Mouse (Mus musculus) MN1 (cell line): ENCODE data around the gene Camta1.

ENCODE experiments used
- DNase-seq: peaks from one replicate; pipeline ENCODE4 v3.0.0-alpha.2; 2016; ENCODE audit warnings: low spot score

Gene Camta1

DNA sequence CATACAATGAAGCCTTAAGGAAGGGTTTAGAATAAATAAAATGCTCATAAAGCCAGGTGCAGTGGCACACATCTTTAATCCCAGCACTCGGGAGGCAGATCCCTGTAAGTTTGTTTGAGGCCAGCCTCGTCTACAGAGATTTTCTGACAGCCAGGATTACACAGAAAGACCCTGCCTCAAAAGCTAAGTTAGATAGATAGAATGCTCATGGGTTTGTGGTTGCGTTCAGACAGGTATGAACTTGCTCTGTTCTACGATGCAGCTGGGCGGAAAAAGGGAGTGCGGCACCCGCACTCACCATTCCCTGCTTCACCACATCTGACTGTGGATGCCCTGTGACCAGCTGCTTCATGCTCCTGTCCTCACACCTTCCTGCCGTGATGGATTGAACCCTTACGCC, 882.2 kb downstream of the Camta1 start:
- DNase-seq: no peak

DNA sequence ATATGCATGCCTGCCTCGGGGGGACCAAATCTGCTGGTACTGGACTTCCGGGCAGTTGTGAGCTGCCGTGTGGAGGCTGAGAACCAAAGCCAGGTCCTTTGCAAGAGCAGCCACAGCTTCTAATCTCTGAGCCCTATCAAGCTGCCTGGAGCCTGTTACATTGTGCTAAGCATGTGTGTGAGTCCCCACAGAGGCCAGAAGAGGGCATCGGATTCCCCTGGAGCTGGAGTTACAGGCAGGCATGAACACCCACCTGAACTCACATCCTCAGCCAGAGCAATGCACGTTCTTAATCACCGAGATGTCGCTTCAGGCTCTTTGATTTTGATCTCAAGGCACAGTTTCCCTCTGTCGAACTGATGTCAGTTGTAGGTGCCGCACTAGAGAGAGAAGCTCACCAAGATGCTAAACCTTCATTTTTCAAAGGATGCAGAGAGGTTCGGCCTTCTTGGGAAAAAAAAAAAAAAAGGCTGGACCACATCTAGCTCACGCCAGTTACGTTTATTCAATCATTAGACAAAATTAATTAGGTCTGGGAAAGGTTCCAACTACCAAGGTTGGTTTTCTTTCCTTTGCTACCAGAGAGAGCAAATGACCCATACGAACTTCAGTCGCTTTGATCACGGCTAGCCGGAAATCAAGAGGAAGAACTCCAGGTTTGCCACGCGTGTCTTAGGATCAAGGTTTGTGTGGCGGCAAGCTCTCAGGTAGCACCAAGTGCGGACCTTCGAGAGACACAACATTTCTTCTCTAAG, 883.3 kb downstream of the Camta1 start:
- DNase-seq: no peak

DNA sequence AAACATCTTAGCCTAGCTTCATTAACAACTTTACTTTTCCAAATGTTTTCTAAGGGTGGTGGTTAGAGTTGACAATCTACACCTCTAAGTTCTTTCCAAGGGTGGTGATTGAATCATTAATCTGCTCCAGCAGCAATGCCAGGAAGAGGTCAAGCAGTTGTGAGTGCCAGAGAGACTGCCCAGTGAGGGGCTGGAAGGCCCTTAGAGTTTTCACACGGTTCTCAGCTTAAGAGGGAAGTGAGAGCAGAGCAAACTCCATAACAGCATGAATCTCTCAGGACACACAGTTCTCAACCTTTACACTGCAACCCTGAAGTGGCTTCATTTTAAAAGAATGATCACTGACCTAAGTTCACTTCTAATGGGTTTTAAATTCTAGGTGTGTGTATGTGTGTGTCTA, 886.5 kb downstream of the Camta1 start:
- no peak for DNase-seq

DNA sequence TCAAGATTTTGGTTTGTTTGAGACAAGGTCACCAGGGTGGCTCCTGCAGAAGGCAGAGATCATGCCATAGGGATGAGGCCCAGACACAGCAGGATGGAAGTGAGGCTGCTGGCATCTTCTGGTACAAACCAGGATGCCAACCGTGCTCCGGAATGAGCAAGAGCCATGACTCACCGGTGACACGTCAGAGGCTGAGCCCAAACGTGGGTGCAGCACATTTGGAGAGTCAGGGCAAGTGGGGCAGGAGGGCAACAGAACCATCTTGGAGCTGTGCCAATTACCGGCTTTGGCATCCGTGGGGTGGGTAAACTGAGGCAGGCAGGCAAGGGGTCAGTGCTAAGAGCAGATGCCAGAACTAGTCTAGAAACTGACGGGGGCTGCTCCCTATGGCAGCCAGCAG, 888.4 kb downstream of the Camta1 start:
- DNase-seq: peak; percentile 44

DNA sequence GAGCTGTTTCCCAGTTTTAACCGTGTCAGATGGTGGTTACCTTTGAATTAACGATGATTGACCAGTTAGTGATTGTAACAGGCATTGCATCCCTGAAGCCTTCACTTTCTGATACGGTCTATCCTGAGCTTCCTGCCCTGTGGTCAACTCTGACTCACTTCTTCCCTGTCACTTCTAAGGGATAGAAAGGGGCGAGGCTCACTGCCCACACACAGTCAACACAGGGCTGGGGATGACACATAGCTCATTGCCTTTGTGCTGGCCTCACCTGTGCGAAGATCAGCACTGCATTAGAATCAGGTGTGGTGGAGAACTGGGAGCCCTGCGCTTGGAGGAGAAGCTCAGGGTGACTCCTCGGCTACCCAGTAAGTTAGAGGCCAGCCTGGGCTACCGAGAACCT, 892.7 kb downstream of the Camta1 start:
- no peak for DNase-seq

DNA sequence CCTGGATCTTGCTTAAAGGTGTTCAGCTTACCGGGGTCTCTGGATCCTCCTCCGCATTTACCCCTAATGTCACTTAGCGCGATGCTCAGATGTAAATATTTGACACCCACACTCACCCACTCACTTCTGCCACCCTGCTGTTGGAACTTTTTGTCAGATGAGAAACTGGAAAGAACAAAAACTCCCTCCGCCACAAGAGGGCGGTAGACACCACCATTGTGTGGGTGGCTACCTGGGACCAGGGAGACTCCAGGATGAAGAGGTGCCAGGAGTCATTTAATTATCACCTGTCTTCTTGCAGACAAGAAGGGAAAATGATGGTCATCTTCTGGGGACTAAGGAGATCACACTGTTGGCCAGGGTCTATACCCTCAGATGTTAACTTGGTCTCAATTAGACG, 895.1 kb downstream of the Camta1 start:
- peak; percentile 76 for DNase-seq

DNA sequence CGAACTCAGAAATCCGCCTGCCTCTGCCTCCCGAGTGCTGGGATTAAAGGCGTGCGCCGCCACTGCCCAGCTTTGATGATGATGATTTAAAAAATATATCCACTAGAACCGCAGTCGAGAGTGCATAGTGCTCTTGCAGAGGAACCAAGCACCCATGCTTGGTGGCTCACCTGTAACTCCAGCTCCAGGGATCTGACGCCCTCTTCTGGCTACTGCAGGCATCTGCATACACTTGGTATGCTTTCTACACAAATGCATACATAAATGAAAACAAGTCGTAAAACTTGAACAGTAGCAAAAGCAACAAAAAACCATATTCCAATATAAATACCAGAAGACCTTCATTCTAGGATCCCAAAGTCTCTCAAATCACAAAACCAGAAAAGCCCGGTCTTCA, 896.1 kb downstream of the Camta1 start:
- DNase-seq: no peak

DNA sequence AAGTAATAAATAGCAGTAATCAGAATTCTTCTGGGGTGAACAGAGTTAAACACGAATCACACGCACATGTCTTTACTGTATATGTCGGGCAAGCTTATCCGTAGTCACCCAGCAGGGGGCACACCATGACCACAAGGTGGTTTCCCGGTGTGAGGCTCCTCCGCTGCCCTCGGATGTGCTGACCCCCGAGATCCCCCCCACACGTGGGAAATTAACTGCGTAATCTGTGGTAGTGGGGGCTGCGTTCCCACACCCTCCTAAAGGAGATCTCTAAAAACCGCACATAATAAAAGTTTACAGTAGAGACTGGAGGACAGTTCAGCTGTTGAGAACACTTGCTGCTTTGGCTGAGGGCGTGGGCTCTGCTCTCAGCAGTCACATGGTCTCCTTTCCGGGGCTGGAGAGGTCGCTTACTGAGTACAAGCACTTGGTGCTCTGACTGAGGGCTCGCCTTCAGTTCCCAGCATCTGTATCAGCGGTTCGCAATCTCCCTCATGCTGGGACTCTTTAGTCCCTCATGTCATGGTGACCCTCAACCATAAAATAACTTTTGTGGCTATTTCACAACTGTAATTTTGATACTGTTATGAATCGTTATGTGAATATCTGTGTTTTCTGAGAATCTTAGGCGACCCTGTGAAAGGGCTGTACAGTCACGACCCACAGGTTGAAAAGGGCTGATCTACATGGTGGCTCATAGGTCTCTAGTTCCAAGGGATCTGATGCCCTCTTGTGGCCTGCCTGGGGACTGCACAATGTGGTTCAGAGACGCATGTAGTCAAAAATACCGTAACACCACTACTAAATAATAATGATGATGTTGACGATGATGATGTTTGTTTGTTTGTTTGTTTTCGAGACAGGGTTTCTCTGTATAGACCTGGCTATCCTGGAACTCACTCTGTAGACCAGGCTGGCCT, 896.8 kb downstream of the Camta1 start:
- peak; percentile 91 for DNase-seq

DNA sequence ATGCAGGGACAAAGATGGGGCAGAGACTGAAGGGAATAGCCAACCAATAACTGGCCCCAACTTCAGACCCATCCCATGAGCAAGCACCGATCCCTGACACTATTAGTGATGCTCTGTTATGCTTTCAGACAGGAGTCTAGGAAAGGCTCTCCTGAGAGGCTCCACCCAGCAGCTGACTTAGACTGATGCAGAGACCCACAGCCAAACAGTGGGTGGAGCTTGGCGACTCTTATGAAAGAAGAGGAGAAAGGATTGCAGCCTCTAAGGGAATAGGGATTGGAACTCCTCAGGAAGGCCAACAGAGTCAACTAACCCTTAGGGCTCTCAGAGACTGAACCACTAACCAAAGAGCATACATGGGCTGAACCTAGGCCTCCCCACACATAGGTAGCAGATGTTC, 898.0 kb downstream of the Camta1 start:
- no peak for DNase-seq

DNA sequence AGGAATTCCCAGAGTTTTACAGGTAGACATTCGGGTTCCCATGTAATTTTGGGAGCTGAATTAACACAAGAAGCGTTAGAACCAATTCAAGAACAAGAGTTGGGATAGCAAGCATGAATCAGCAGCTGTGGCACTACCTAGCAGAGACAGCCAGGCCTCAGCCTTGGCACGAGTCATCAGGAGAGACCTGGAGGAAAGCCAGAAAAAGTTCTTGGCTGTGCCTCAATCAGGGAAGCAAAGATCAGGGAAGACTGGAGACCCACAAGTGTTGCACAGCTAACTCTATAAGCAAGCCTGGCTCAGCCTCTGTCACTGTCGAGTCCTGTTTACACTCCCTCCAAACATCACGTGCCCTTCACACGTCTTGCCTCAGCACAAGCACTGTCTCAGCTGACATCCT, 899.4 kb downstream of the Camta1 start:
- DNase-seq: peak; percentile 48

DNA sequence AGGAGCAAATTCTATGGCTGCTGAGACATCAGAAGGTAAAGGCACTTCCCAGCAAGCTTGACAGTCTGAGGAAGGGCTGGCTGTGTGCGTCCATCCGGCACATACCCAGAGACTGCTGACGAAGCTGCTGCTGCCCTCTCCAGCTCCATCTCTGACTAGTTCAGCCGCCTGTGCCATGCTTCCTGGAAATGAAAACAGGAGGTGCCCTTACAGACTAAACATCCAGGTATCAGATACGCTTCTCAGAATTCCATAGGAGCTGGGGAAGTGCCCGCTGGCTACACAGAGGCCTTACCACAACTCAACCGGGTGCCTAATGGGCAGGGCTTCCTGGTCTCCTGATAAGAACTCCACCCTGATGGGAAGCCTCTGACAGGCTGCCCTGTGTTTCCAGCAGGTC, 903.1 kb downstream of the Camta1 start:
- no peak for DNase-seq

DNA sequence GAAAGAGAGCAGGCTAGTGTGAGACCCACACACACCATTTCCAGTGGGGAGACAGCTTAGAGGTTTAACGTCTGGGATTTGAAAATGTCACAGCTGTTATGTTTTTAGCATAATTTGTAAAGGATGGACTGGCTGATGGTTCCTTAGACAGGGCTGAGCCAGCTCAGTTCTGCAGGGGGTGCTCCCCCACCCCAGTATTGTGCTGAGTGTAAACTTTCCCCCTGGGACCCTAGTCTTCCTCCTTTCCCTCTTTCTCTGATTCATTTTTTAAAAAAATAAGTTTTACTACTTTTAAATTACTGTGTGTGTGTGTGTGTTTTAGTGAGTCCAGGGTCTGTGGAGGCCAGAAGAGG, 904.6 kb downstream of the Camta1 start:
- no peak for DNase-seq

DNA sequence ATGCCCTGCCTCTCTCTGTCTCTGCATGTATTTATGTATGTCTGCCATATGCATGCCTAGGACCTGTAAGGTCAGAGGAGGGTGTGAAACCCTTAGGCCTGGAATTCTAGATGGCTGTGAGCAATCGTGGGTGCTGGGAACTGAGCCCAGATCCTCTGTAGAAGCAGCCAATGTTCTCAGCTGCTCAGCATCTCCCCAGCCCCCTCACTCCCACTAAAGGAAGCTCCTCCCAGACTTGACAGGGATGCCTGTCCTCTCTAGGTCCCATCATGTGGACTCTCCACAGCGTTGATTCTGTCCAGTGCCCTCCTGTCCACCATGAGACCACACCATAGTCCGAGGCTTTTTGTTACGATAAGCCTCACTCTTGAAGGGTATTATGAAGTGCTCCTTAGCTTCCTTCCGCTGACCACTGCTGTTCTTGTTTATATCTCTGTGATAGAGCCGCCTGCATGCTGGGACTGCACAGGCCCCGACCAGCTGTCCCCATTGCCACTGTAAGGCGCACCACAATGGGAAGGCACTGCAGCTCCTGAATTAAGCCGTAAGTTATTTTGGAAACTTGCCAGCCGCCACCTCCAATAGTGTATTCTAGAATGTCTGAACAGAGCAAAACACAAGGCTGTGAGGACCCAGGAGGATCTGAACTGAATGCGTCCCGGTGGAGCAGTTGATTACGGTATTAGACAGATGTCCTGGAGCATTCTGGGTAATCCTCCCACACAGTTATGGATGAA, 905.1 kb downstream of the Camta1 start:
- DNase-seq: no peak

DNA sequence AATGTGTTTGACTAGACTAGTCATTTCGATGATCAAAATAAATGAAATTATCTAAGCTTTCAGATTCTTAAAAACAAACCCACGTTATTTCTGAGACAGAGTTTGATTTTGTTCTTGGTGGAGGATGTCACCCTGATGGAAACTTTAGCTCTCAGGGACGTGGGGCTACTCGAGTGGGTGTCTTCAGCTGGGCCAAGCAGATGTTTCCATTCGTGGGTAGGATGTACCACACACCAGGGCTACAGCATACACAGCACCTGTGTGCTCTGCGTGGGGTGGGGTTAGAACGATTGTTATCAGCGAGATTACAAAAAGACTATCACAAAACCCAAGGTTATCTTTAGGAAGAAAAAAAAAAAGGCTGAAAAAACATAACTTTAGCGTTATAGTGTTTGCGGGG, 910.7 kb downstream of the Camta1 start:
- no peak for DNase-seq

DNA sequence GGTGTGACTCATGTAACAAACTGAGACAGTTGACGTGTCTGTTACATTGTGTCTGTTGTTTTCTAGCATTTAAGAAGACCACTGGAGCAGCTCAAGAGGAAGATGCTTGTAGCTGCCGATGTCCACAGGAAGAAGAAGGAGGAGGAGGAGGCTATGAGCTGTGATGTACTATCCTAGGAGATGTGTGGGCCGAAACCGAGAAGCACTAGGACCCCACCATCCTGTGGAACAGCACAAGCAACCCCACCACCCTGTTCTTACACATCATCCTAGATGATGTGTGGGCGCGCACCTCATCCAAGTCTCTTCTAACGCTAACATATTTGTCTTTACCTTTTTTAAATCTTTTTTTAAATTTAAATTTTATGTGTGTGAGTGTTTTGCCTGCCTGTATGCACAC, 917.0 kb downstream of the Camta1 start:
- no peak for DNase-seq

GRCm38 (mm10) chr4:150939991-150940651, 921.6 kb downstream of the Camta1 start:
- DNase-seq: no peak

- DNase-seq: no peak
Observed at GRCm38 (mm10) chr4:150938063-150938452, 923.6 kb downstream of the Camta1 start.

DNA sequence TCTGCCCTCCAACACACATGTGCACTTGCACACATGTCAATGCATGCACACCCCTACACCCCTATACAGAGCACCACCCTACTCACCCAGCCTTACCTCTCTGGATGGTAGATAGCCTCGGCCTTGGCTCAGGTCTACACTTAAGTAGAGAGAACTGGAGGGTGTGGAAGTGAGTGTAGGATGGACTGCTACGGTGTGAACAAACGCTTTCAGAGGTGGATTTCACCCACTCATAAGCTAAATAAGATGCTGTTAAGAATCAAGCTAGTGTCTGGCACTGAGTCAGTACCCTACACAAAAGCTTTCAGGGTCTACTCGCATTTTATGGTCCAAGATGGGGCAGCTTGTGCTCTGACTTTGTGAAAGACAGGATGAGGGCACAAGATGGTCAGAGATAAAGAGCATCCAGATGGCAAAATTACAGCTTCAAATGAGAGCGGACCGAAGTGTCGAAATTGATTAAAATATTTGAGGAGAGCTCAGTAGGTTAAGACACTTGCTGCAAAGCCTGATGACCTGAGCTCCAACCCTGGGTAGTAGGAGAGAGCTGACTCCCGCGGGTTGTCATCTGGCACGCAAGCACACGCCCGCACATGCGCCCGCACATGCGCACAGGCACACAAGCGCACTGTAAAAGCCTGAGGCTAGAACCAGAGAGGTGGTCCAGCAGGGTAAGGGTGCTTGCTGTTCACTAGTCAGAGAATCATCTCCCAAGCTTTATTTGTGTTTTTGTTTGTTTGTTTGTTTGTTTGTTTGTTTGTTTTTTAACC, 924.2 kb downstream of the Camta1 start:
- DNase-seq: peak; percentile 83

DNA sequence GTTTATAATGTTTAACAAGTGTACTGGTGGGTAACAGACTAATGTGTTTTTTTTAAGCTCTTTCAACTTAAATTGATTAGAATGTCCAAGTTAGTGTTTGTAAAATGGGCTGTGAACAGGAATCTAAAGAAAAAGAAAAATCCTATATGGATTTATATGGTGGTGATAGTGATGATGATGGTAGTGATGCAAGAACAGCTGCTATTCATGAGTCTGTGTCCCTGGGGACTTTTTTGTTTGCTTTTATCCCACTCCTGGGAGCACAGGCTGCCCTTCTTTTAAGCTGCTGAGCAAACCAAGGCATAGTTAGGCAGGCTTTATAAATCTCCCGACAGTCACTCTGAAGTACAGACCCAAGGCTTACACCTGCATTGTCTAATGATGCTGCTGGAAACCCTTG, 928.2 kb downstream of the Camta1 start:
- no peak for DNase-seq

- peak; percentile 53 for DNase-seq
Observed at GRCm38 (mm10) chr4:150927789-150928188, 933.9 kb downstream of the Camta1 start.

- DNase-seq: peak; percentile 78
Observed at GRCm38 (mm10) chr4:150926924-150927705, 934.6 kb downstream of the Camta1 start.
